ENCODE assay signal across 19 mouse cellular contexts in the genomic region with DNA sequence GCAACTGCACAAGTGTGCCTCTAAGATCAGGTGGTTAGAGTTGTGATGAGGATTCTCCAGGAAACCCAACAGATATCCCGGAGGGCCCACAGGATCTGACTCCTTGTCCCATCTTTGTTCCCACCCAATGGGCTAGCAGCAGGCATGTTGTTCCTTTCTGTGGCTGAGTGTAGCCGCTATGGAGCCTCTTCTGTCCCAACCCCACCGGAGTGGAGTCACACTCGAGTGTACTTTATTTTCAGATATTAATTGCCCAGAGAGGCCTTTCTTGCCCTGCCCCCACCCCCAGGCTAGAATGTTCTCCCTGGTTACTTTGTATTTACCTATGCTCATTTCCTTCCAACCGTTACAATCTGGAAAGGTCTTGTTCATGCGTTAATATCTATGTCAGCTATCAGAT.
"Had no signal": no experiment of that assay in that cellular context is flagged by ENCODE, and none has a peak within 500 bp of the region (broad histone marks: within the 10 kb centered on the region; RNA-seq: fewer than 3 reads in every experiment).

No protein-coding gene starts in this region.

- H3K4me1 ChIP-seq: midbrain, embryonic 10.5 days; midbrain, embryonic 12.5 days; neural tube, embryonic 13.5 days; neural tube, embryonic 15.5 days had no signal

- H3K4me3 ChIP-seq: midbrain, embryonic 10.5 days; midbrain, embryonic 12.5 days; myocyte; neural tube, embryonic 13.5 days; neural tube, embryonic 15.5 days had no signal

- ATAC-seq: midbrain, embryonic 16.5 days had no signal

- H3K27me3 ChIP-seq: midbrain, embryonic 12.5 days; neural tube, embryonic 13.5 days; neural tube, embryonic 15.5 days had no signal

- H3K27ac ChIP-seq: midbrain, embryonic 10.5 days; midbrain, embryonic 12.5 days; neural tube, embryonic 13.5 days; neural tube, embryonic 15.5 days had no signal

- H3K9ac ChIP-seq: lung, embryonic 14.5 days; midbrain, embryonic 12.5 days; neural tube, embryonic 13.5 days; neural tube, embryonic 15.5 days had no signal

- DNase-seq: lung, adult 18-20 months; lung, embryonic 14.5 days; lung, postnatal 10 days; lung, postnatal 4 days; midbrain, embryonic 14.5 days; retina, postnatal 1 day; right cerebral cortex, adult 18-20 months; right cerebral cortex, postnatal 25 days; right cerebral cortex, postnatal 4 days; spleen, adult 18-20 months; thymus, adult 18-20 months; thymus, postnatal 14 days; thymus, postnatal 36 days had no signal

- H3K4me2 ChIP-seq: lung, embryonic 14.5 days; midbrain, embryonic 12.5 days; neural tube, embryonic 13.5 days; neural tube, embryonic 15.5 days had no signal

- H3K9me3 ChIP-seq: midbrain, embryonic 12.5 days; neural tube, embryonic 13.5 days; neural tube, embryonic 15.5 days had no signal

- H3K36me3 ChIP-seq: midbrain, embryonic 10.5 days; midbrain, embryonic 12.5 days; neural tube, embryonic 13.5 days; neural tube, embryonic 15.5 days had no signal
